Comparison of ENCODE assay signal across 29 mouse cellular contexts in genomic region chr2:157967856-157968255, GRCm38 (mm10). TPM values are rescaled to one million over a fixed set of nuclear protein-coding genes. Genes with fewer than 3 reads are reported as not detected.
DNase-seq lines count a peak whose midpoint lies in the region; ATAC-seq and TF ChIP-seq lines count a peak whose summit lies in the region.
"Had no signal": no experiment of that assay in that cellular context is flagged by ENCODE, and none has a peak within 500 bp of the region (broad histone marks: within the 10 kb centered on the region; RNA-seq: fewer than 3 reads in every experiment).

No protein-coding gene starts in this region.

- no peak overlapping the region for H3K9ac ChIP-seq in forebrain, embryonic 16.5 days (replicated peaks; ENCODE audit: low read depth, low read length)
- no peak overlapping the region for H3K9ac ChIP-seq in forebrain, postnatal 0 days
- no peak overlapping the region for H3K9ac ChIP-seq in ES-Bruce4 (ENCODE audit: low read depth, poor library complexity, severe bottlenecking)
- H3K9ac ChIP-seq in midbrain, embryonic 15.5 days: no peak overlapping the region
- H3K9ac ChIP-seq in hindbrain, embryonic 16.5 days (ENCODE audit: low read depth, low read length): no peak overlapping the region
- H3K9ac ChIP-seq: embryonic facial prominence, embryonic 13.5 days; embryonic facial prominence, embryonic 15.5 days; forebrain, embryonic 12.5 days had no signal

- peak; percentile 47; the same call in 1 of the 2 replicates for TF ChIP-seq EP300 in ES-Bruce4 (IDR thresholded peaks at IDR 0.05; ENCODE audit: insufficient read depth, low read depth, low read length)

- H3K36me3 ChIP-seq in forebrain, embryonic 16.5 days (ENCODE audit: control insufficient read depth, insufficient read depth): no peaks in the 10 kb centered on the region
- no peaks in the 10 kb centered on the region for H3K36me3 ChIP-seq in forebrain, postnatal 0 days (ENCODE audit: insufficient read depth)
- H3K36me3 ChIP-seq in ES-Bruce4 (ENCODE audit: control insufficient read depth, insufficient read depth, low read length, poor library complexity, severe bottlenecking): no peaks in the 10 kb centered on the region
- no peaks in the 10 kb centered on the region for H3K36me3 ChIP-seq in midbrain, embryonic 15.5 days (replicated peaks)
- H3K36me3 ChIP-seq in hindbrain, embryonic 16.5 days (ENCODE audit: control insufficient read depth, insufficient read depth, low read length): no peaks in the 10 kb centered on the region
- H3K36me3 ChIP-seq: embryonic facial prominence, embryonic 13.5 days; embryonic facial prominence, embryonic 15.5 days; forebrain, embryonic 10.5 days; forebrain, embryonic 12.5 days; G1E had no signal

- no peak overlapping the region for H3K4me3 ChIP-seq in forebrain, embryonic 16.5 days (replicated peaks; ENCODE audit: low read length)
- H3K4me3 ChIP-seq in forebrain, postnatal 0 days (ENCODE audit: low read depth, low read length): no peak overlapping the region
- H3K4me3 ChIP-seq in ES-Bruce4 (ENCODE audit: low read depth, low read length): no peak overlapping the region
- H3K4me3 ChIP-seq in midbrain, embryonic 15.5 days: no peak overlapping the region
- no peak overlapping the region for H3K4me3 ChIP-seq in hindbrain, embryonic 16.5 days (ENCODE audit: low read length)
- H3K4me3 ChIP-seq: embryonic facial prominence, embryonic 13.5 days; embryonic facial prominence, embryonic 15.5 days; erythroblast, embryonic 14.5 days; forebrain, embryonic 10.5 days; forebrain, embryonic 12.5 days had no signal

- TF ChIP-seq CTCF in forebrain, postnatal 0 days (IDR thresholded peaks at IDR 0.05; ENCODE audit: low read depth): no peak
- TF ChIP-seq CTCF in ES-Bruce4 (IDR thresholded peaks at IDR 0.05; ENCODE audit: low read depth, low read length): no peak
- TF ChIP-seq CTCF in brain, embryonic 14.5 days (IDR thresholded peaks at IDR 0.05; ENCODE audit: borderline replicate concordance, extremely low read depth, insufficient read depth, insufficient read length): no peak

- H3K27ac ChIP-seq in forebrain, embryonic 16.5 days (ENCODE audit: low read length): no peak overlapping the region
- H3K27ac ChIP-seq in forebrain, postnatal 0 days (ENCODE audit: low read depth, low read length): no peak overlapping the region
- no peak overlapping the region for H3K27ac ChIP-seq in ES-Bruce4 (ENCODE audit: insufficient read depth, low read length)
- H3K27ac ChIP-seq in midbrain, embryonic 15.5 days: no peak overlapping the region
- H3K27ac ChIP-seq in hindbrain, embryonic 16.5 days (ENCODE audit: low read depth, low read length): no peak overlapping the region
- H3K27ac ChIP-seq: embryonic facial prominence, embryonic 13.5 days; embryonic facial prominence, embryonic 15.5 days; forebrain, embryonic 10.5 days; forebrain, embryonic 12.5 days had no signal

- TF ChIP-seq POLR2A in ES-Bruce4 (IDR thresholded peaks at IDR 0.05; ENCODE audit: insufficient read depth, low read length): no peak
- TF ChIP-seq POLR2A in brain, embryonic 14.5 days (IDR thresholded peaks at IDR 0.05; ENCODE audit: borderline replicate concordance, extremely low read depth, insufficient read depth, insufficient read length, poor library complexity, severe bottlenecking): no peak

- ATAC-seq in forebrain, embryonic 16.5 days: 0 out of 2 replicates have a peak, but pooled peaks have one; percentile 20
- ATAC-seq in forebrain, postnatal 0 days: no peak
- no peak for ATAC-seq in midbrain, embryonic 15.5 days (replicated peaks)
- ATAC-seq in hindbrain, embryonic 16.5 days: no peak
- ATAC-seq: activated CD4-positive, CD25-positive, alpha-beta regulatory T cell, adult 4 months; Patski had no signal

- peaks cover 6% of the 10 kb centered on the region; the same call in 1 of the 2 replicates for H3K27me3 ChIP-seq in forebrain, embryonic 16.5 days (replicated peaks; ENCODE audit: control insufficient read depth, insufficient read depth, low read length)
- no peaks in the 10 kb centered on the region for H3K27me3 ChIP-seq in forebrain, postnatal 0 days (ENCODE audit: insufficient read depth, low read length)
- no peaks in the 10 kb centered on the region for H3K27me3 ChIP-seq in ES-Bruce4 (ENCODE audit: control insufficient read depth, insufficient read depth, low read length, poor library complexity, severe bottlenecking)
- H3K27me3 ChIP-seq in midbrain, embryonic 15.5 days (replicated peaks): no peaks in the 10 kb centered on the region
- H3K27me3 ChIP-seq in hindbrain, embryonic 16.5 days (replicated peaks; ENCODE audit: control insufficient read depth, insufficient read depth, low read length): no peaks in the 10 kb centered on the region
- H3K27me3 ChIP-seq: embryonic facial prominence, embryonic 13.5 days; embryonic facial prominence, embryonic 15.5 days had no signal

- peaks cover 5% of the 10 kb centered on the region; the same call in 1 of the 2 replicates for H3K4me1 ChIP-seq in forebrain, embryonic 16.5 days (replicated peaks; ENCODE audit: control insufficient read depth, insufficient read depth, low read length)
- H3K4me1 ChIP-seq in forebrain, postnatal 0 days (ENCODE audit: insufficient read depth): 0 out of 2 replicates have a peak, but pooled peaks cover 4% of the 10 kb centered on the region
- H3K4me1 ChIP-seq in ES-Bruce4 (ENCODE audit: control insufficient read depth, insufficient read depth, low read length): peaks cover 9% of the 10 kb centered on the region
- H3K4me1 ChIP-seq in midbrain, embryonic 15.5 days: no peaks in the 10 kb centered on the region
- H3K4me1 ChIP-seq in hindbrain, embryonic 16.5 days (ENCODE audit: control insufficient read depth, insufficient read depth, low read depth, low read length): peaks cover 3% of the 10 kb centered on the region
- H3K4me1 ChIP-seq: embryonic facial prominence, embryonic 13.5 days; embryonic facial prominence, embryonic 15.5 days had no signal

- WGBS in forebrain, embryonic 16.5 days: 13% methylated on average over 3 of the region's 3 CpGs
- WGBS in forebrain, postnatal 0 days: 13% methylated on average over 3 of the region's 3 CpGs
- WGBS in midbrain, embryonic 15.5 days: 34% methylated on average over 3 of the region's 3 CpGs
- WGBS in hindbrain, embryonic 16.5 days: 23% methylated on average over 3 of the region's 3 CpGs

- H3K9me3 ChIP-seq in forebrain, embryonic 16.5 days (ENCODE audit: control insufficient read depth, low read length): no peaks in the 10 kb centered on the region
- H3K9me3 ChIP-seq in forebrain, postnatal 0 days (ENCODE audit: low read length): no peaks in the 10 kb centered on the region
- no peaks in the 10 kb centered on the region for H3K9me3 ChIP-seq in ES-Bruce4 (replicated peaks; ENCODE audit: control insufficient read depth, insufficient read depth, low read length, poor library complexity, severe bottlenecking)
- no peaks in the 10 kb centered on the region for H3K9me3 ChIP-seq in midbrain, embryonic 15.5 days
- H3K9me3 ChIP-seq in hindbrain, embryonic 16.5 days (ENCODE audit: control insufficient read depth, low read length): no peaks in the 10 kb centered on the region
- H3K9me3 ChIP-seq: embryonic facial prominence, embryonic 13.5 days; embryonic facial prominence, embryonic 15.5 days; forebrain, embryonic 10.5 days; forebrain, embryonic 12.5 days; G1E had no signal

- no peak for DNase-seq in forebrain, postnatal 0 days
- peak; percentile 68 for DNase-seq in R1 (ENCODE audit: low read depth, low spot score)
- peak; percentile 59 for DNase-seq in brain, embryonic 14.5 days (ENCODE audit: low read depth)
- no peak for DNase-seq in spleen, postnatal 14 days (ENCODE audit: low spot score in 2 of 2)
- DNase-seq: adrenal gland, adult 8-10 months; adrenal gland, postnatal 14 days; adrenal gland, postnatal 36 days; cerebellum, adult 11 months; cerebellum, adult 18-20 months; cerebellum, adult 8-10 months; cerebellum, adult 9-11 months; cerebellum, postnatal 14 days; cerebellum, postnatal 36 days; embryo, embryonic 11 days had no signal

- H3K4me2 ChIP-seq in forebrain, embryonic 16.5 days (ENCODE audit: low read length): no peak overlapping the region
- no peak overlapping the region for H3K4me2 ChIP-seq in forebrain, postnatal 0 days (ENCODE audit: low read depth)
- H3K4me2 ChIP-seq in midbrain, embryonic 15.5 days: no peak overlapping the region
- H3K4me2 ChIP-seq in hindbrain, embryonic 16.5 days (ENCODE audit: low read length): no peak overlapping the region
- H3K4me2 ChIP-seq: embryonic facial prominence, embryonic 13.5 days; embryonic facial prominence, embryonic 15.5 days; forebrain, embryonic 12.5 days had no signal

RNA-seq across cellular contexts. Expression of gene Vstm2l, which starts 53.4 kb away (rescaled TPM):
- 5.3 and 6.6 TPM in 2 replicates for polyA plus RNA-seq in forebrain, embryonic 16.5 days (2015; fragmentation: Nextera tagmentation; extraction: Ambion mirVana)
- total RNA-seq in forebrain, postnatal 0 days (2014; rRNA removed): 90.0 and 113 TPM in 2 replicates
- 21.5 and 25.9 TPM in 2 replicates for polyA plus RNA-seq in forebrain, postnatal 0 days (2015; fragmentation: Nextera tagmentation; extraction: Ambion mirVana)
- not detected in 2 replicates for polyA plus RNA-seq in ES-Bruce4 (2011; ENCODE audit: insufficient read depth, insufficient read length, low read depth, missing spikeins)
- 80.6 and 126 TPM in 2 replicates for polyA plus RNA-seq in brain, embryonic 14.5 days (2012; rRNA removed)
- 28.3 and 33.3 TPM in 2 replicates for polyA plus RNA-seq in midbrain, embryonic 15.5 days (2015; fragmentation: Nextera tagmentation; extraction: Ambion mirVana)
- polyA plus RNA-seq in hindbrain, embryonic 16.5 days (2015; fragmentation: Nextera tagmentation; extraction: Ambion mirVana): 9.5 and 20.7 TPM in 2 replicates
- total RNA-seq: common myeloid progenitor, adult 5-6 weeks; G1E; gastrocnemius, adult 18-20 months had no signal
- polyA plus RNA-seq: activated CD4-positive, CD25-positive, alpha-beta regulatory T cell, adult 4 months; C2C12; erythroblast, embryonic 14.5 days; G1E; Patski had no signal

Comparison
In these comparisons a context has a peak if more than half of its experiments do, and no peak if none do; other contexts are left out.
1. DNase-seq: peak in R1 (single experiment) and brain, embryonic 14.5 days (single experiment); none in forebrain, postnatal 0 days (single experiment) and spleen, postnatal 14 days (0 of 2).